Mouse (Mus musculus) MEL (cell line): ENCODE measurements around the gene Slc13a4. TPM values are rescaled to one million over a fixed set of nuclear protein-coding genes. Genes with fewer than 3 reads are reported as not detected.

Experiments
- DNase-seq: peaks from one replicate; pipeline ENCODE4 v3.0.0; 2011; ENCODE audit warnings: low read depth, low spot score
- H3K27ac ChIP-seq: 2 replicates; pipeline ENCODE4 v1.5.1; 2012; ENCODE audit warnings: low read depth, mild to moderate bottlenecking, control low read depth, low read length, moderate library complexity; ENCODE audit not compliant: control insufficient read depth
- H3K27me3 ChIP-seq, 2 experiments: fragments of 150-350 bp in 1 of 2; sonication (generic) in 1 of 2; 2 replicates each; pipeline ENCODE4 v1.6.1; 2012; ENCODE audit warnings: low read length in 2 of 2, mild to moderate bottlenecking in 2 of 2, improper control_type of control experiment in 1 of 2, moderate library complexity in 1 of 2; ENCODE audit not compliant: insufficient read depth in 2 of 2, control insufficient read depth in 1 of 2
- H3K36me3 ChIP-seq, 2 experiments: 2 replicates each; pipeline ENCODE4 v1.6.1; 2012 to 2014; ENCODE audit warnings: low read length in 2 of 2, improper control_type of control experiment in 1 of 2, inconsistent platforms in 1 of 2, mild to moderate bottlenecking in 1 of 2; ENCODE audit not compliant: insufficient read depth in 2 of 2, control insufficient read depth in 1 of 2
- H3K4me1 ChIP-seq, 2 experiments: fragments of 150-350 bp in 1 of 2; sonication (generic) in 1 of 2; 2 replicates each; pipeline ENCODE4 v1.6.1; 2012; ENCODE audit warnings: low read length in 2 of 2, improper control_type of control experiment in 1 of 2, mild to moderate bottlenecking in 1 of 2; ENCODE audit not compliant: insufficient read depth in 2 of 2, control insufficient read depth in 1 of 2
- H3K4me3 ChIP-seq, 2 experiments: fragments of 150-350 bp in 1 of 2; sonication (generic) in 1 of 2; 2 replicates each; pipeline ENCODE4 v1.5.1; 2012; ENCODE audit warnings: low read depth in 2 of 2, low read length in 2 of 2, mild to moderate bottlenecking in 2 of 2, moderate library complexity in 2 of 2, control low read depth in 1 of 2, improper control_type of control experiment in 1 of 2; ENCODE audit not compliant: control insufficient read depth in 1 of 2, insufficient read depth in 1 of 2
- H3K79me2 ChIP-seq: 2 replicates; pipeline ENCODE4 v1.6.1; 2012; ENCODE audit warnings: mild to moderate bottlenecking, low read length, moderate library complexity; ENCODE audit not compliant: control insufficient read depth, poor library complexity, insufficient read depth
- H3K9ac ChIP-seq: 2 replicates; pipeline ENCODE4 v1.6.1; 2012; ENCODE audit warnings: low read depth, mild to moderate bottlenecking, control low read depth, low read length, moderate library complexity; ENCODE audit not compliant: control insufficient read depth, poor library complexity, severe bottlenecking
- H3K9me3 ChIP-seq: fragments of 150-350 bp; sonication (generic); replicated peaks from 2 replicates; pipeline ENCODE4 v1.6.1; 2012; ENCODE audit warnings: mild to moderate bottlenecking, low read length, improper control_type of control experiment, moderate library complexity; ENCODE audit not compliant: insufficient read depth
- CTCF ChIP-seq, 3 experiments: IDR thresholded peaks in 2 of 3; conservative IDR thresholded peaks in 1 of 3; 2 replicates each; pipeline ENCODE4 v1.5.1; 2011 to 2012; ENCODE audit warnings: low read length in 3 of 3, low read depth in 2 of 3, mild to moderate bottlenecking in 2 of 3, improper control_type of control experiment in 1 of 3, inconsistent platforms in 1 of 3, mixed read lengths in 1 of 3, moderate library complexity in 1 of 3; ENCODE audit not compliant: control insufficient read depth in 1 of 3, insufficient read depth in 1 of 3, poor library complexity in 1 of 3, severe bottlenecking in 1 of 3
- KAT2A ChIP-seq: conservative IDR thresholded peaks from 2 replicates; pipeline ENCODE4 v1.6.1; 2012; ENCODE audit warnings: low read depth, low read length, improper control_type of control experiment, inconsistent platforms
- MAFK ChIP-seq: IDR thresholded peaks from 2 replicates; pipeline ENCODE4 v1.6.1; 2011; ENCODE audit warnings: low read depth, mild to moderate bottlenecking, low read length, improper control_type of control experiment, borderline replicate concordance
- NRF1 ChIP-seq: IDR thresholded peaks from 2 replicates; pipeline ENCODE4 v1.6.1; 2014; ENCODE audit warnings: low read depth, mild to moderate bottlenecking, inconsistent platforms, low read length, improper control_type of control experiment, moderate library complexity; ENCODE audit not compliant: poor library complexity, insufficient read depth, severe bottlenecking
- RAD21 ChIP-seq: IDR thresholded peaks from 2 replicates; pipeline ENCODE4 v1.6.1; 2011; ENCODE audit warnings: mild to moderate bottlenecking, low read depth, low read length, improper control_type of control experiment
- RCOR1 ChIP-seq: IDR thresholded peaks from 2 replicates; pipeline ENCODE4 v1.6.1; 2012; ENCODE audit warnings: low read depth, mild to moderate bottlenecking, inconsistent platforms, low read length, improper control_type of control experiment
- SMC3 ChIP-seq: IDR thresholded peaks from 2 replicates; pipeline ENCODE4 v1.6.1; 2011; ENCODE audit warnings: low read depth, low read length, improper control_type of control experiment
- ZMIZ1 ChIP-seq: IDR thresholded peaks from 2 replicates; pipeline ENCODE4 v1.6.1; 2012; ENCODE audit warnings: low read depth, mild to moderate bottlenecking, inconsistent platforms, low read length, improper control_type of control experiment, moderate library complexity
- polyA plus RNA-seq, 2 experiments: library from polyadenylated mRNA; stranded (reverse) in 1 of 2; unstranded in 1 of 2; fragments of >175 nt in 1 of 2; fragments of >200 nt in 1 of 2; gene quantifications; 2 replicates each; pipeline versions ENCODE4 v1.2.1 to v1.2.4; 2012; ENCODE audit warnings: low replicate concordance in 2 of 2, low read depth in 1 of 2; ENCODE audit not compliant: insufficient read length in 2 of 2, insufficient read depth in 1 of 2, missing spikeins in 1 of 2
- total RNA-seq: library from RNA; depleted of rRNA; stranded (reverse); fragments of 300-350 nt; gene quantifications from 2 replicates; pipeline ENCODE4 v1.2.3, GENCODE M21; 2012

Gene Slc13a4
- total and polyA plus RNA-seq, 3 experiments: 0.14 TPM; not detected in 2

- H3K9me3 ChIP-seq: no peaks in the 10 kb centered on the region
- no peak overlapping the region for H3K9ac ChIP-seq
- H3K4me3 ChIP-seq: no peak overlapping the region
- no peaks in the 10 kb centered on the region for H3K4me1 ChIP-seq
- H3K27me3 ChIP-seq: no peaks in the 10 kb centered on the region
- peaks cover 0 to 40% of the 10 kb centered on the region in 2 experiments; a peak in 3 of 4 replicates for H3K36me3 ChIP-seq
- TF ChIP-seq CTCF (IDR thresholded peaks at IDR 0.05 in 2 of 3, conservative IDR thresholded peaks at IDR 0.05 in 1 of 3; ENCODE audit: control insufficient read depth in 1 of 3, insufficient read depth in 1 of 3, low read depth in 2 of 3, low read length in 3 of 3, poor library complexity in 1 of 3, severe bottlenecking in 1 of 3) (peak; percentile 35 to 49 (median 37)), RCOR1 (no peak)
- TF ChIP-seq, all 39 proteins: peak for 1
- DNase-seq: peak; percentile 25
- Histone ChIP-seq H3K27ac (no peak overlapping the region), H3K79me2 (no peaks in the 10 kb centered on the region)
Observed at GRCm38 (mm10) chr6:35243252-35243651, 64.7 kb downstream of the Slc13a4 start.

DNA sequence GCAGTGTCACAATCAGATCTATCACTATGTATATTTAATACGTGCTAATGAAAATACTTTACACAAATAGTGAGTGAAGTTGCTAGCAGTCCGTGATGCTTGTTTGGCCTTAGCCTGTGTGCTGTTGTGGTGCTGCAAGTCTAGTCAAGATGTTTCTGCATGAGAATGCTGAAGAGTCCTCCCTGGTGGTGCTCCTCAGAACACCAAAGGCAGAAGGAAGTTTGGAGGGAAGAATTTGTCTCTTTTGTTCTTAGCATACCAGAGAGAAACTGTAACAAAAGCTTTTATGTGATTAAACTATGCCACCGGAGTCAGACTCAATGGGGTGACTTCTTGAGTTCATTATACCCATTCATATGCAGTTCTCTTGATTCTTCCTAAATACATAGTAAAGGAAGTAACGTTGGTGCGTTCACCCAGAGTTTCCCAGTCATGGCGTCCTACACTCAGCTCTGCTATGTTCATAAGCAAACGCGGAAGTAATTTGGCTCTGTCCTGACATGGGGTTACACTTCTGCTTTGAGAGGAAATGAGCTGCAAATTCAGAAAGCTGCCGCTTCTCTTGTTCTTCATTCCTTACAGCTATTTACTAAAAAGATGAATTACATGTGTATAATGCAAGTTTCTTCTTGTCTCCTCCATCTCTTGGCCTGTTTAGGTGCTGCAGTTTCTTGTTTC is 71.7 kb downstream of the Slc13a4 start:
- TF ChIP-seq MAFK: no peak
- TF ChIP-seq NRF1: no peak
- TF ChIP-seq, all 39 proteins: peak for 0
- H3K27ac ChIP-seq: no peak overlapping the region
- DNase-seq: no peak

GRCm38 (mm10) chr6:35229415-35229814 is 78.5 kb downstream of the Slc13a4 start:
- no peak overlapping the region for H3K4me3 ChIP-seq
- H3K27ac ChIP-seq: no peak overlapping the region
- H3K27me3 ChIP-seq: no peaks in the 10 kb centered on the region
- no peaks in the 10 kb centered on the region for H3K4me1 ChIP-seq
- no peaks in the 10 kb centered on the region for H3K9me3 ChIP-seq
- TF ChIP-seq CTCF (IDR thresholded peaks at IDR 0.05 in 2 of 3, conservative IDR thresholded peaks at IDR 0.05 in 1 of 3; ENCODE audit: control insufficient read depth in 1 of 3, insufficient read depth in 1 of 3, low read depth in 2 of 3, low read length in 3 of 3, poor library complexity in 1 of 3, severe bottlenecking in 1 of 3) (peak in 2 of 3 experiments; percentile 15 to 33; a peak in 1 of 6 replicates), SMC3 (0 out of 2 replicates have a peak, but pooled peaks have one; percentile 13), KAT2A (no peak), NRF1 (no peak), RAD21 (peak; percentile 10), ZMIZ1 (no peak)
- no peaks in the 10 kb centered on the region for H3K79me2 ChIP-seq
- H3K36me3 ChIP-seq: peaks cover 0 to 56% of the 10 kb centered on the region in 2 experiments; a peak in 2 of 4 replicates
- H3K9ac ChIP-seq: no peak overlapping the region
- DNase-seq: peak; percentile 17

More for the DNA sequence above, 71.7 kb downstream of the Slc13a4 start:
- Histone ChIP-seq H3K4me1 (no peaks in the 10 kb centered on the region), H3K79me2 (no peaks in the 10 kb centered on the region), H3K4me3 (no peak overlapping the region), H3K27me3 (no peaks in the 10 kb centered on the region), H3K9me3 (no peaks in the 10 kb centered on the region), H3K9ac (no peak overlapping the region), H3K36me3 (peaks cover 0 to 48% of the 10 kb centered on the region in 2 experiments; a peak in 2 of 4 replicates)
